Mouse (Mus musculus): Measurements from ENCODE around the gene Hoxb7. TPM values are rescaled to one million over a fixed set of nuclear protein-coding genes. Genes with fewer than 3 reads are reported as not detected.
A peak's percentile ranks its signal among the peaks of the same experiment; 100 is the strongest.

Hoxb7 gene
- polyA plus RNA-seq, 2 experiments = 0.02 to 0.19 TPM

DNA sequence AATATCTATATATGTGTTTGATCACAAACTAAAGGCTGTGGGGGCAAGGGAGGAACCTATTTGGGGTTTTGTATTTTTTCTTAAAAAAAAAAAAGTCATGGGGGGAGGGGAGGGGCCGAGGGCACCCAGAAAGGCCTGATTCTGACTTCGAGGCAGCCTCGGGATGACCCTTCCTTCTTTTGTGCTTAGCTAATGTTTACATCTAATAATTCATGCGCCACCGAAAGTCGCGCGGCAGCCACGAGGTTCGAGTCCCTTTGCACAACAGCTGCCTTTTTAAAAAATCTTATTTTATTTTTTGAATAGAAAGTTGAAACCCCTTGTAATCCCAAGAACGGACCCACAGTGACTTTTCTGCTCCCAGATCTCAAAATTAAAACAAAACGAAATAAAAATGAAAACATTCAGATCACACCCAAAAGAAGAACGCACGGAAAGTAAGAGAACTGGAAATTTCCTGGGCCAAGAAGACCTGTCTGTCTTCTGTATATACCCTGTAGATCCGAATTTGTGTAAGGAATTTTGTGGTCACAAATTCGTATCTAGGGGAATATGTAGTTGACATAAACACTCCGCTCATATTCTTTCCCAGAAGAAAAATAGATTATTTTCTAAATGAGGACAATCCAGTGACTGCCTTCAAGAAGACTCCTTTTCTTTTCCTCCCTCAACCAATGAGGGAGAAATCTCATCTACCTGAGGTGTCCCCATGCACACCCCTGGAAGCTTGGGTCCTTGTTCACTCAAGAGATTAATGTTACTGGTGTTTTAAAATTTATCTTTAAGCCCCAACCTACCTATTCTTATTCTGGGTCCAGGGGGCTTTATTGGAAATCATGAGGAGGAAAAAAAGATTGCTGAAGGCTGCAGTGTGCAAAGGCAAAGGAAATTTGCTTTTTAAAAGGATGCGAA is 30.5 kb downstream of the Hoxb7 start:
- no peaks in the 10 kb centered on the region for H3K36me3 ChIP-seq (replicated peaks; ENCODE audit: control insufficient read depth, insufficient read depth, low read depth)
- no peak overlapping the region for H3K9ac ChIP-seq (replicated peaks)
- H3K27me3 ChIP-seq (ENCODE audit: control insufficient read depth, insufficient read depth, low read length) = peaks cover 93% of the 10 kb centered on the region
- no peak for TF ChIP-seq CTCF (IDR thresholded peaks at IDR 0.05; ENCODE audit: low read depth)
- TF ChIP-seq EP300 (IDR thresholded peaks at IDR 0.05; ENCODE audit: low read depth) = no peak
- no peak overlapping the region for H3K4me3 ChIP-seq (ENCODE audit: insufficient read depth in 1 of 2, low read depth in 2 of 2, low read length in 2 of 2)
- DNase-seq (ENCODE audit: low read depth in 3 of 3, low spot score in 3 of 3) = no peak
- WGBS (ENCODE audit: insufficient replicate concordance) = 21% methylated on average over 18 of the region's 18 CpGs
- no peaks in the 10 kb centered on the region for H3K4me1 ChIP-seq (replicated peaks; ENCODE audit: control insufficient read depth in 2 of 2, insufficient read depth in 2 of 2, low read length in 1 of 2)
- no peaks in the 10 kb centered on the region for H3K9me3 ChIP-seq (ENCODE audit: control insufficient read depth, low read length)
- H3K4me2 ChIP-seq (ENCODE audit: low read depth) = no peak overlapping the region
- H3K27ac ChIP-seq = no peak overlapping the region
- no peak for ATAC-seq (ENCODE audit: insufficient read depth)

DNA sequence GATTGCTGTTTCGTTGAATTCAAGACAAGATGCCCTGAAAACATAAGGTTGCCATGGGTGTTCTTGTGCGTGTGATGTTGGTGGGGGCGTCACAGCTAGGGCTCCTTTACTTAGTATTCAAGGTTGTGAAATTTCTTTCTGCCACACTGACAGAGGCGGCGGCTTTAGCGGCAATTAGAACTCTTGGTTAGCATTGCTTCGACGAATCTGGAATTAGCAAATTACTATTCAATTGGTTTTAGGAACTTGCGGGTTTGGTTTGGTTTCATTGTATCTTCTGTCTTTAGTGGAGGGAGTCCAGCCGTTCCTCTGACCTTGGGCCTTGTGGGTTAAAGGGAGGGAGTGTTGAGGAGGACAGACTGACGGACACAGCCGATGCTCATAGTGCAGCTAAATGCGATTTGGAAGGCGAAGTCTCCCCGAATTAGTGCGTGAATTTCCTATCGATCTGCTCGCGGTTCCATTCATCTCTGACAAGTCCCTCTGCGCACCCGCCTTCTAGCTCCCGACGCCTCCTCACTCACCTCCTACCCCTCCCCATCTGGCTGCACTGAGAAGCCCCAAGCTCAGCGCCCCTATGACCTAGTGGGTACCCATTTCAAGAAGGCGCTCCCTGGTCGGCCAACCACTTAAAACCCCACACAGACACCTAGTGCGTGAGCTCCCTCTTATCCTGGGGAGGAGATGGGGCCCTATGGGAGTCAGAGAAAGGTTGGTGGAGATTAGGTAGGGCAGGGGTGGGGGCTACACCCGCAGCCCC is 31.4 kb downstream of the Hoxb7 start, which contains the start of gene Hoxb4:
Hoxb4 (plus strand) TSS at position 660 of the 760 bp plus-strand sequence.
- DNase-seq (ENCODE audit: low read depth in 3 of 3, low spot score in 3 of 3) (no peak), ATAC-seq (ENCODE audit: insufficient read depth) (no peak)
- H3K4me2 ChIP-seq (ENCODE audit: low read depth) = peak within 1 kb of the TSS; percentile 47
- TF ChIP-seq EP300 (IDR thresholded peaks at IDR 0.05; ENCODE audit: low read depth) (no peak), CTCF (IDR thresholded peaks at IDR 0.05; ENCODE audit: low read depth) (no peak)
- no peak within 1 kb of the TSS for H3K27ac ChIP-seq
- peak within 1 kb of the TSS; percentile 33 to 54 for H3K4me3 ChIP-seq (ENCODE audit: insufficient read depth in 1 of 2, low read depth in 2 of 2, low read length in 2 of 2)
- no peak within 1 kb of the TSS for H3K9ac ChIP-seq (replicated peaks)
- H3K36me3 ChIP-seq (replicated peaks; ENCODE audit: control insufficient read depth, insufficient read depth, low read depth) = no peaks in the 10 kb centered on the region
- H3K4me1 ChIP-seq (replicated peaks; ENCODE audit: control insufficient read depth in 2 of 2, insufficient read depth in 2 of 2, low read length in 1 of 2) = no peaks in the 10 kb centered on the region
- no peaks in the 10 kb centered on the region for H3K9me3 ChIP-seq (ENCODE audit: control insufficient read depth, low read length)
- 5% methylated on average over 28 of the region's 28 CpGs for WGBS (ENCODE audit: insufficient replicate concordance)
- H3K27me3 ChIP-seq (ENCODE audit: control insufficient read depth, insufficient read depth, low read length) = peaks cover 91% of the 10 kb centered on the region

- under 1% methylated on average over 40 of the region's 45 CpGs for WGBS (ENCODE audit: insufficient replicate concordance)
- peak overlapping the region; percentile 47 for H3K4me2 ChIP-seq (ENCODE audit: low read depth)
- H3K4me3 ChIP-seq (ENCODE audit: insufficient read depth in 1 of 2, low read depth in 2 of 2, low read length in 2 of 2) = peak overlapping the region; percentile 33 to 54
- DNase-seq (ENCODE audit: low read depth in 3 of 3, low spot score in 3 of 3) = no peak
- no peaks in the 10 kb centered on the region for H3K36me3 ChIP-seq (replicated peaks; ENCODE audit: control insufficient read depth, insufficient read depth, low read depth)
- no peak for ATAC-seq (ENCODE audit: insufficient read depth)
- TF ChIP-seq EP300 (IDR thresholded peaks at IDR 0.05; ENCODE audit: low read depth) (no peak), CTCF (IDR thresholded peaks at IDR 0.05; ENCODE audit: low read depth) (no peak)
- no peak overlapping the region for H3K9ac ChIP-seq (replicated peaks)
- no peaks in the 10 kb centered on the region for H3K9me3 ChIP-seq (ENCODE audit: control insufficient read depth, low read length)
- H3K4me1 ChIP-seq (replicated peaks; ENCODE audit: control insufficient read depth in 2 of 2, insufficient read depth in 2 of 2, low read length in 1 of 2) = no peaks in the 10 kb centered on the region
- H3K27ac ChIP-seq = no peak overlapping the region
- H3K27me3 ChIP-seq (ENCODE audit: control insufficient read depth, insufficient read depth, low read length) = peaks cover 88% of the 10 kb centered on the region
These were observed 32.1 kb downstream of the Hoxb7 start for GRCm38 (mm10) chr11:96318368-96319070.

DNA sequence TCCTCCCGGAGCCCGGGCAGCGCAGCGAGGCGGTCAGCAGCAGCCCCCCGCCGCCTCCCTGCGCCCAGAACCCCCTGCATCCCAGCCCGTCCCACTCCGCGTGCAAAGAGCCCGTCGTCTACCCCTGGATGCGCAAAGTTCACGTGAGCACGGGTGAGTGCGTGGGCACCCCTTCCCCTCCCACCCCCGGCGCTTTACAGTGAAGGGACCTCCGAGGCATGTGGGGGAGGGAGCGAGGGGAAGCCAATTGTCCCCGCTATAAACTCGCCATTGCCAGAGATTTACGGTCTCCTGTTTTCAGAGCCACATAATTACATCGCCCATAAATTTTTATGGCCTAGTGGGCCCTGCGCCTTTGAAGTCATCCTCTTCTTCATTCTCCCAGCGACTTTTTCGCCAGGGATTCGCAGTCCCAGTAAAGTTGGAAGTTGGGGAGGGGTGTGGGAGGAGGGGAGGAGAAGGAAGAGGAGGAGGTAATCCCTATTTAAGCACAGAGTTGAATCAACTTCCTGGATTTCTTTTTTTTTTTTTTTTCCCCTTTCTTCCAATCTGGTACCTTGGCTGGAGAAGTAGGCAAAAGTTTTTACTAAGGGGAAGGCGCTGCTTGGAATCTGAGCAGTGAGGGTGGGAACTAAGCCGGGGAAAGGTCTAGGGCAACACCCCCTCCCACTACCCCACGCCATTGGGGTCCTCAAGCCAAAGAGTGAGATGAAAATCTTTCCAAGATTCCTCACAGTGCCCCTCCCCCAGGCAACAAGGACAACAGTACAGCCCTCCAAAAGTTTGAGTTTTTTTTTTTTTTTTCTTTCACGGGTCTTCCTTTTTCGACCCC is 32.9 kb downstream of the Hoxb7 start:
- H3K27ac ChIP-seq = no peak overlapping the region
- peaks cover 80% of the 10 kb centered on the region for H3K27me3 ChIP-seq (ENCODE audit: control insufficient read depth, insufficient read depth, low read length)
- H3K36me3 ChIP-seq (replicated peaks; ENCODE audit: control insufficient read depth, insufficient read depth, low read depth) = no peaks in the 10 kb centered on the region
- peak overlapping the region; percentile 41 for H3K4me2 ChIP-seq (ENCODE audit: low read depth)
- DNase-seq (ENCODE audit: low read depth in 3 of 3, low spot score in 3 of 3) = no peak
- no peak for ATAC-seq (ENCODE audit: insufficient read depth)
- no peaks in the 10 kb centered on the region for H3K4me1 ChIP-seq (replicated peaks; ENCODE audit: control insufficient read depth in 2 of 2, insufficient read depth in 2 of 2, low read length in 1 of 2)
- TF ChIP-seq EP300 (IDR thresholded peaks at IDR 0.05; ENCODE audit: low read depth) (no peak), CTCF (IDR thresholded peaks at IDR 0.05; ENCODE audit: low read depth) (no peak)
- H3K9ac ChIP-seq (replicated peaks) = no peak overlapping the region
- under 1% methylated on average over 28 of the region's 34 CpGs for WGBS (ENCODE audit: insufficient replicate concordance)
- H3K4me3 ChIP-seq (ENCODE audit: insufficient read depth in 1 of 2, low read depth in 2 of 2, low read length in 2 of 2) = peak overlapping the region; percentile 33 to 46
- no peaks in the 10 kb centered on the region for H3K9me3 ChIP-seq (ENCODE audit: control insufficient read depth, low read length)

Measured in liver, embryonic 14.5 days (tissue).